Mouse (Mus musculus): ENCODE measurements around the gene Vegfb. TPM values are rescaled to one million over a fixed set of nuclear protein-coding genes. Genes with fewer than 3 reads are reported as not detected.

Vegfb gene
- polyA plus RNA-seq, 1 experiment from 2014 or later: 37.3 TPM

DNA sequence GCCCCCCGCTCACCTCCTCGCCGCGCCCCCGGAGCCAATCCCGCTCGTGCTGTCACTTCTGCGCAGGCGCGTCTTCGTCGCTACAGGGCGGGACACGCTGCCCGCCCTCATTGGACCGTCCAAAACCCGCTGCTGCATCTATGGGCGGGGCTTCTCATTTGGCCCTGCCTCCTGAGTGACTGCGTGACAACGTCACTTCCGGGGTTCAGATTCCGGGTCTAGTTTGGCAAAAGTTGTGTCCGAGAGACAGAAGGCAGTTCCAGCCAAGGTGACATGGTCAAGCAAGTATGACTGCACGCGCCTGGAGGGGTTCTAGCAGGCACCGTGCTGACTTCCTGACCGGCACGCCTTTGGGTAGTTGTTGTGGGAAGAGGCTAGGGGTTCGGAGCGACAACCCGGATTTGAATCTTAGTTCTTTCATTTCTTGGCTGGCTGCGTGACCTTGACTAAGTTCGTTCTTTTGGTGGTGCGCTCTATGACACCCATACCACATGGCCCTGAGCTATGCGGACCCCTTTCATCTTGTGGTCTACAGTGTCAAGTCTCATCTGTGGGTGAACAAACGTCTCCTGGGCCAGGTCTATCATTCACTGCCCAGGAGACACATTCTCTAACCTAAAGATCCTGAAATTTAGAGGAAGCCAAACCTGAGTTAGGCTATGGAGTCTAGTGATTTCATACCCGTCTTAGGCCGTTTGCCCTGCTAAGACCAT, 6.9 kb downstream of the Vegfb start, which contains the start of gene Fkbp2:
Fkbp2 (minus strand) TSS at position 121 of the 713 bp plus-strand sequence.
- Histone ChIP-seq H3K27me3 (ENCODE audit: insufficient read depth, low read length) (no peaks in the 10 kb centered on the region), H3K4me2 (replicated peaks; ENCODE audit: low read depth, low read length) (peak within 1 kb of the TSS; percentile 84), H3K27ac (ENCODE audit: low read length) (peak within 1 kb of the TSS; percentile 95), H3K4me3 (ENCODE audit: low read length) (peak within 1 kb of the TSS; percentile 72), H3K9me3 (ENCODE audit: low read length) (no peaks in the 10 kb centered on the region), H3K9ac (replicated peaks; ENCODE audit: low read length) (peak within 1 kb of the TSS; percentile 88), H3K36me3 (ENCODE audit: insufficient read depth, low read length) (peaks cover 34% of the 10 kb centered on the region), H3K4me1 (ENCODE audit: insufficient read depth, low read length) (peaks cover 41% of the 10 kb centered on the region)
- ATAC-seq (ENCODE audit: low FRiP score, low TSS enrichment): peak; percentile 90
- 2% methylated on average over 38 of the region's 38 CpGs for WGBS

DNA sequence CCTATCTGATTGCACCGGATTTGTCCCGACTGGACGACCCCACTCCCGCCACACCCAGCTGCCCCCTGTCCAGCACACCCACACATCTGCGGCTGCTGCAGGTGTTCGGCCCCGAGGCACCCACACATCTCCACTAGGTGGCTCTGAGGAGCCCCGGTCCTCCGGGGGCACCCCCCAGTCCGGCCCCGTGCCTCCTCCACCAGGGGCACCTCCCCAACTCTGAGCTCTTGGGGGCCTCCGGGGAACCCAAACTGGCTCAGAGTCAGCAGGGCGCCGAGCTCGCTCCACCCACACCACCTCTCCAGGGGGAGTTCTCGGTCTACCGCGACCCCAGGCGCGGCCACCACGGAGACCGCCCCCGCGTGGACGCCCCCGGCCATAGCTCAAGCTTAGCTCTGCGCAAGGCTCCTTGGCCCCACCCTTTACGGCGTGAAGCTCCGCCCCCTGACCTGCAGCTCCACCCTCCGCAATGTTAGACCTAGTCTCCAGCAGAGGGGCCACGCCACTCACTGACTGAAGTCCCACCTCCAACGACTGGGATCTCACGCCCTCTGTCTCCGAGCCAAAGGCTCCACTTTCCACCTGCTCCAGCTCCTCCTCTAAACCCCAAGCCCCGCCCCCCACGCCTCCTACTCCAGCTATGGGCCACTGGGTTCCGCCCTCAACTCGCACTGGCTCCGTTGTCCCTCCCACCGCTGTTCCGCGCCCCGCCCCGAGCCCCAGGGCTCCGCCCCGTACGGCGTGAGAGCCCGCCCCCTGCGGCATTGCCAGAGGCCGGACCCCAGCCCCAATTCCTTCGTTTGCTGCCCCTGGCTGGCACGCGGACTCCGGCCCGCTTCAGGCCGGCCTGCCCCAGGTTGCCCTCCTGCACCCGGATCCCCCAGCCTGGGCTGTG, 7.7 kb downstream of the Vegfb start:
- ATAC-seq (ENCODE audit: low FRiP score, low TSS enrichment): peak; percentile 93
- peak overlapping the region; percentile 72 for H3K4me3 ChIP-seq (ENCODE audit: low read length)
- under 1% methylated on average over 57 of the region's 59 CpGs for WGBS

DNA sequence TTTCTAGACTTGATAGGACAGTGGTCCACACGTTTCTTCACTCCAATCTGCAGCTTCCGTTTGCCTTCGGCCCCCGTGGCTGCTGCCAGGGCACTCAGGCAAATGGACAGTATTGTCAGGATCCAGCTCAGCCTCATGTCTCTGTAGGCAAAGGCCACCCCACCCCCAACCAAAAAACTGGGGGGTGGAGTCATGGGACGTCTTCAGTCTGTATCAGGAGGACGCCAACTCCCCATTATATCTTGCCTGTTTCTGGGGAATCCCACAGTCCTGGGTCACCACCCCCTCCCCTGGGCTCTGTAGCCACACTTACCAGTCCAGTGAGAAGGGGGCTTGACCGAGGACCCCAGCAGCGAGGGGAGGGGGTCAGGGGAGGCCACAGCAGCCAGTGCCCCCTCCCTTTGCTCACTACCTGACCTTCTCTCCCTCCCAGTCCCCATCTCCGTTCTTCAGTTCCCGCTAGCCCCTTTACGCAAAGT, 8.4 kb downstream of the Vegfb start:
- Histone ChIP-seq H3K36me3 (ENCODE audit: insufficient read depth, low read length) (peaks cover 22% of the 10 kb centered on the region), H3K27ac (ENCODE audit: low read length) (peak overlapping the region; percentile 85), H3K4me2 (replicated peaks; ENCODE audit: low read depth, low read length) (peak overlapping the region; percentile 84), H3K27me3 (ENCODE audit: insufficient read depth, low read length) (no peaks in the 10 kb centered on the region), H3K4me1 (ENCODE audit: insufficient read depth, low read length) (peaks cover 41% of the 10 kb centered on the region), H3K9ac (replicated peaks; ENCODE audit: low read length) (peak overlapping the region; percentile 74), H3K9me3 (ENCODE audit: low read length) (no peaks in the 10 kb centered on the region), H3K4me3 (ENCODE audit: low read length) (peak overlapping the region; percentile 72)
- WGBS: 6% methylated on average over 10 of the region's 11 CpGs
- no peak for ATAC-seq (ENCODE audit: low FRiP score, low TSS enrichment)

More for the DNA sequence above, 7.7 kb downstream of the Vegfb start:
- Histone ChIP-seq H3K9me3 (ENCODE audit: low read length) (no peaks in the 10 kb centered on the region), H3K9ac (replicated peaks; ENCODE audit: low read length) (peak overlapping the region; percentile 88), H3K27ac (ENCODE audit: low read length) (peak overlapping the region; percentile 95), H3K4me2 (replicated peaks; ENCODE audit: low read depth, low read length) (peak overlapping the region; percentile 84), H3K27me3 (ENCODE audit: insufficient read depth, low read length) (no peaks in the 10 kb centered on the region), H3K4me1 (ENCODE audit: insufficient read depth, low read length) (peaks cover 41% of the 10 kb centered on the region), H3K36me3 (ENCODE audit: insufficient read depth, low read length) (peaks cover 26% of the 10 kb centered on the region)

DNA sequence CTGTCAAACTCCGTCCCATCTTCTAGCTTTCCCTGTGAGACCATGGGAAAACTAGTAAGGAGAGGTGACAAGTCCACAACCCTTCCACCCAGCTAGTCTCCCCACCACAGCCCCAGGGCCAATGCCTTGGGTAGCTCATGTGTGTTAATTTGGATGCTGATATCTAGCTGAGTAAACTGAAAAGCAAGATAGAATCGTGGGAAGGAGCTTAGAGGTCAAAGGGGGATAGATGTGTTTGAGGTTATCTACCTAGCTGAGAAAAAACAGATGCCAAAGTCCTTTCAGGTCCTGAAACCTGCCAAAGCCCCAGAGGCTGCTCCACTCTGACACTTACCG, 8.8 kb downstream of the Vegfb start:
- H3K9ac ChIP-seq (replicated peaks; ENCODE audit: low read length): peak overlapping the region; percentile 74
- peak overlapping the region; percentile 72 for H3K4me3 ChIP-seq (ENCODE audit: low read length)
- WGBS: 40% methylated on average over 3 of the region's 3 CpGs
- no peaks in the 10 kb centered on the region for H3K9me3 ChIP-seq (ENCODE audit: low read length)
- H3K4me1 ChIP-seq (ENCODE audit: insufficient read depth, low read length): peaks cover 46% of the 10 kb centered on the region
- H3K27ac ChIP-seq (ENCODE audit: low read length): peak overlapping the region; percentile 85
- no peaks in the 10 kb centered on the region for H3K27me3 ChIP-seq (ENCODE audit: insufficient read depth, low read length)
- peak overlapping the region; percentile 84 for H3K4me2 ChIP-seq (replicated peaks; ENCODE audit: low read depth, low read length)
- ATAC-seq (ENCODE audit: low FRiP score, low TSS enrichment): no peak
- peaks cover 20% of the 10 kb centered on the region for H3K36me3 ChIP-seq (ENCODE audit: insufficient read depth, low read length)

DNA sequence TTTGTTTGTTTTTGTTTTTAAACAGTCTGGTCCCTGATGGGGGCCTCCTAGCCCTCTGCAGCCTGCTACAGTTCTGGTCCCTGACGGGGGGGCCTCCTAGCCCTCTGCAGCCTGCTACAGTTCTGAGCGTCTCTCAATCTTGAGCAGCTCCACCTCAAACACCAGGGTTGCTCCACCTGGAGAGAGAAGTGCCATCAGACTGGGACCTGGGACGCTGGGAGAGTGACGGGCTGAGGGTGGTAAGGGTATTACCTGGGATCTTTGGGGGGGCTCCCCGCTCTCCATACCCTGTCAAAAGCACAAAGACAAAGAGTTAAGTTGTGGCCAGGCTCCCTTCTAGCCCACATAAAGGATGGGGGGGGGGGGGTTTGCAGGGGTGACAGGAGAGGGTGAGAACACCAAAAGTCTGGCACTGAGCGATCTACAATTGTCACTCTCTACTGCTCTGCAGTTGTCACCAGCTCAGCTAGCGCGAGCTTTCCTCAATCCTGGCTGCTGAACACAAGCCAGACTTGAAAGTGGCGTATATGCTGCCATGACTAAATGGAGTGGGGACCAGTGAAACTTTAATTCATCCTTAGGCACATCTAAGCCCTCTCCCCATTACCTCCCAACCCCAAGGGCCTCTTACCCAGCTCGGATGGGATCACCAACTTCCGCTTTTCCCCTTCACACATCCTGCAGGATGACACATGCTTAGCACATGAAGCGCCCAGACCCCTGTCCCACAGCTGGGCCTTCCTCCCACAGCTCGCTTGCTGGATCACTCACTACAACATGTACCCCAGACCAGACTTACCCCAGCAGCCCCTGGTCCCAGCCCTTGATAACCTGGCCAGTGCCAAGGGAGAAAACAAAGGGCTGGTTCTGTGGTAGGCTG, 9.5 kb downstream of the Vegfb start:
- 81% methylated on average over 13 of the region's 13 CpGs for WGBS

DNA sequence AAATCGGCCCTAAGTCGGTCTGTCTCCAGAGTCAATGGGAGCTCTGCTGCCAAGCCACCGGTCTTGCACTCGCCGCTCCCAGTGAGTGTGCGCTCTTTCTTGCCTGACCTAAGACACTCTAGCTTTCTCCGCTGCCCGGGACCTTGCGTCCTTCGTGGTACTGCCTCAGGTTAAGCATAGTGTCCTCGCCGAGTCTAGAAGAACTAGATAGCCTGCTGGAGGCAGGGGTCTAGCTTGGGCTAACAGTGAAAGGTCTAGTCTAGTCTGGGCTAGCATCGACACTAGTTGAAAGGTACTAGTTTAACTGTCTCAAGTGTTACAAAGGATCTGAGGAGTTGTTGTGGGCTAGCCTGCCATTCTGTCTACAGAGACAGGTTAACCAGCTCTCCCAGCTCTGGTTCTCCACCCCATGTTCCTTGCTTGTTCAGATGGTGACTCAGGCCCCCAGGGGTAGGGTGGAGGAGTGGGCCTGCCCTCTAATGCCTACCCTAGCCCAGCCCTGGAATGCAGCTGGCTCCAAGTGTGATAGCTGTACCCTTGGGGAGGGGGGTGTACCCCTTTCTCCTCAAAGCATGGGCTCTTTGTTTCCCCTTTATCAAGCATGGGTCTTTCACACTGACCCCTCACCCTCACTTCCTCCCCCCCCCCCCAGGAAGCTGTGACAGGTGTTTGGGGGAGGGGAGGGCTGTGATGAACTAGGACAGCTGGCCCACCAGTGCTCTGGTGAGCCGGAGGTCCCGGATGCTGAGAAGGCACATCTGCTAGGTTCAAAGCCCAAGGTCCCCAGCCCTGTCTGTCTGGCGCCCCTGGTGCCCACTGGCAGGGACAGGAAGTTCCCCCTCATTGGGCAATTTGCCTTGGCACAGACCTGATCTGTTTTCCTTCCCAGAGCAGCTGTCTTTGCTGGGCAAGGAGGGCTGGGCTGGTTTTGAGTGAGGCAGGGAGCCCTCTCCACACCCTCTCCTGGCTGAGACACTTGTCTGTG, 11.6 kb downstream of the Vegfb start, which contains the start of gene Plcb3:
Plcb3 (minus strand) TSS at position 934 of the 985 bp plus-strand sequence.
- no peaks in the 10 kb centered on the region for H3K27me3 ChIP-seq (ENCODE audit: insufficient read depth, low read length)
- peak within 1 kb of the TSS; percentile 81 for H3K4me3 ChIP-seq (ENCODE audit: low read length)
- H3K36me3 ChIP-seq (ENCODE audit: insufficient read depth, low read length): peaks cover 12% of the 10 kb centered on the region; the same call in 1 of the 2 replicates
- no peaks in the 10 kb centered on the region for H3K9me3 ChIP-seq (ENCODE audit: low read length)
- H3K27ac ChIP-seq (ENCODE audit: low read length): peak within 1 kb of the TSS; percentile 90
- ATAC-seq (ENCODE audit: low FRiP score, low TSS enrichment): no peak
- peak within 1 kb of the TSS; percentile 85 for H3K9ac ChIP-seq (replicated peaks; ENCODE audit: low read length)
- peaks cover 54% of the 10 kb centered on the region for H3K4me1 ChIP-seq (ENCODE audit: insufficient read depth, low read length)
- H3K4me2 ChIP-seq (replicated peaks; ENCODE audit: low read depth, low read length): peak within 1 kb of the TSS; percentile 90
- WGBS: 0% methylated on average over 16 of the region's 16 CpGs

More for the DNA sequence above, 9.5 kb downstream of the Vegfb start:
- no peak for ATAC-seq (ENCODE audit: low FRiP score, low TSS enrichment)
- Histone ChIP-seq H3K27me3 (ENCODE audit: insufficient read depth, low read length) (no peaks in the 10 kb centered on the region), H3K36me3 (ENCODE audit: insufficient read depth, low read length) (peaks cover 20% of the 10 kb centered on the region), H3K4me3 (ENCODE audit: low read length) (no peak overlapping the region; the same call in 1 of the 2 replicates), H3K4me1 (ENCODE audit: insufficient read depth, low read length) (peaks cover 46% of the 10 kb centered on the region), H3K4me2 (replicated peaks; ENCODE audit: low read depth, low read length) (peak overlapping the region; percentile 84; the same call in 1 of the 2 replicates), H3K9ac (replicated peaks; ENCODE audit: low read length) (0 out of 2 replicates have a peak overlapping the region, but pooled peaks have one; percentile 13), H3K27ac (ENCODE audit: low read length) (no peak overlapping the region), H3K9me3 (ENCODE audit: low read length) (no peaks in the 10 kb centered on the region)

DNA sequence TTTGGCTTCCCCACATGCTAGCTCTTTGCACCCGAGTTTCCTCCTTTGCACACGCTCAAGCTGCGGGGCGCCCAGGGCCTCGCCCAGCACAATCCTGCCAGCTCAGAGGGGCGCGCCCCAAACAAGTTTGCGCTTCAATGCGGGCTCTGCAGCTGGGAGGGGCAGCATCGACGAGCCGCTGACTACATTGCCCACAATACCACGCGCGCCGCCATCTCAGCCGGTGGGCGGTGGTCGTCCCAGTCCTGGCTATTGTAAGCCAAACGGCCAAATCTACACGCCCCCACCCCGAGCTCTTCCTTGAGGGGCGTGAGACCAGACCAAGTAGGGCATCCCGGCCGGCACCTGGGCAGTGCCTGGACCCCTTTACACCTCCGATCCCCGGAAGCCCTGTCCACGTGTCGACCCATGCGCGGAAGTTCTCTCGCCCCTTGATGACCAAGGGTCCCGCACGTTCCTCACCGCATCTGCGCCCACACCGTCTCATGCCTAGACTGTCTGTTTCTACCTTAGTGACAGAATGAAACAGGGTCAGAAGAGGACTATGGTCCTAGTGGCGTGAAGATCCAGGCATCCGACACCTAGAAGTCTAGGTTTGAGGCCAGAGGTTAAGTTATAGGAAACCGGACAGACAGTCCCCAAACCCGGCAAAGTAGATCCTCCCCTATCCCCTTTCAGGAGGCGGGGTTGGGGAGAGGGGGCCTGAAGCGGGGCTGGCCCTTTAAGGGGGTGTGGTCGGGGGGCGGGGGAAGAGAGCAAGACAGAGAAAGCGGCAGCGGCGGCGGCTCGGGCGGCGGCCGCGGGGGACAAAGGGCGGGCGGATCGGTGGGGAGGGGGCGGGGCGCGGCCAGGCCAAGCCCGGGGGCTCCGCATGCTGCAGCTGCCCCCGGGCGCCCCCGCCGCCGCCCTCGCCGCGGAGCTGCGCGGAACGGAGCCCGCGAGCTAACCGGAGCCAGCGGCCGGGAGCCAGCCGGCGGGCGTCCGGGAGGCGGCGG, 12.9 kb downstream of the Vegfb start, which contains the start of gene Ppp1r14b:
Ppp1r14b (plus strand) TSS at position 758 of the 995 bp plus-strand sequence.
- under 1% methylated on average over 64 of the region's 84 CpGs for WGBS
- peak within 1 kb of the TSS; percentile 85 for H3K9ac ChIP-seq (replicated peaks; ENCODE audit: low read length)
- H3K36me3 ChIP-seq (ENCODE audit: insufficient read depth, low read length): peaks cover 12% of the 10 kb centered on the region; the same call in 1 of the 2 replicates
- peak within 1 kb of the TSS; percentile 90 for H3K4me2 ChIP-seq (replicated peaks; ENCODE audit: low read depth, low read length)
- no peaks in the 10 kb centered on the region for H3K9me3 ChIP-seq (ENCODE audit: low read length)
- no peaks in the 10 kb centered on the region for H3K27me3 ChIP-seq (ENCODE audit: insufficient read depth, low read length)
- ATAC-seq (ENCODE audit: low FRiP score, low TSS enrichment): peak; percentile 55
- H3K27ac ChIP-seq (ENCODE audit: low read length): peak within 1 kb of the TSS; percentile 90
- peak within 1 kb of the TSS; percentile 81 for H3K4me3 ChIP-seq (ENCODE audit: low read length)
- H3K4me1 ChIP-seq (ENCODE audit: insufficient read depth, low read length): peaks cover 64% of the 10 kb centered on the region

Measured in kidney, embryonic 16.5 days (tissue).